Mouse (Mus musculus): ENCODE measurements at regions not wholly inside any gene's neighbourhood (a gene's known extent, or its start where the extent isn't known, plus 50 kb on each side); places are given as distances from the start of the nearest gene placed in this dataset.

DNA sequence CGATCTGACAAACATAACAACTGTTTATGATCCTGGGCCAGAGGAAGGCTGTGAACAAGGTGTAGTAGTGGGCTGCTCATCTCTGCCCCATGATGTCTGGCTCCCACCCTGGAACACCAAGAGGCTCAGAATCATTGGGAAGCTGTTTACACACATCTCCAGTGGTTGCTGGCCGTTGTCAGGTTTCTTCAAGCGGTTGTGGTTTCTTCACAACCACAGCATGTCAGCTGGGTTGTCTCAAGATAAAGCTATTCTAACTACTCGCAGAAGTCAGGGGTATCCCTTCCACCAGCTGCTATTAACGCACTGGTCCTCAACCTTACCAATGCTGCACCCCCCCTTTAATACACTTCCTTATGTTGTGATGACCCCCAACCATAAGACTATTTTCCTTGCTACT lies 73.7 kb upstream of the Pcsk6 start:
- Histone ChIP-seq H3K27ac (ENCODE audit: low read depth, low read length) (no peak overlapping the region), H3K4me2 (ENCODE audit: low read length) (no peak overlapping the region), H3K4me3 (ENCODE audit: low read depth, low read length) (no peak overlapping the region), H3K9ac (ENCODE audit: low read length) (no peak overlapping the region), H3K4me1 (ENCODE audit: control insufficient read depth, insufficient read depth, low read length) (no peaks in the 10 kb centered on the region), H3K27me3 (replicated peaks; ENCODE audit: control insufficient read depth, insufficient read depth, low read length) (no peaks in the 10 kb centered on the region), H3K9me3 (replicated peaks; ENCODE audit: control insufficient read depth, low read length) (no peaks in the 10 kb centered on the region), H3K36me3 (ENCODE audit: control insufficient read depth, insufficient read depth, low read length) (no peaks in the 10 kb centered on the region)
- ATAC-seq (no peak), DNase-seq (ENCODE audit: low spot score) (no peak)
- WGBS = 96% methylated on average over 5 of the region's 5 CpGs

DNA sequence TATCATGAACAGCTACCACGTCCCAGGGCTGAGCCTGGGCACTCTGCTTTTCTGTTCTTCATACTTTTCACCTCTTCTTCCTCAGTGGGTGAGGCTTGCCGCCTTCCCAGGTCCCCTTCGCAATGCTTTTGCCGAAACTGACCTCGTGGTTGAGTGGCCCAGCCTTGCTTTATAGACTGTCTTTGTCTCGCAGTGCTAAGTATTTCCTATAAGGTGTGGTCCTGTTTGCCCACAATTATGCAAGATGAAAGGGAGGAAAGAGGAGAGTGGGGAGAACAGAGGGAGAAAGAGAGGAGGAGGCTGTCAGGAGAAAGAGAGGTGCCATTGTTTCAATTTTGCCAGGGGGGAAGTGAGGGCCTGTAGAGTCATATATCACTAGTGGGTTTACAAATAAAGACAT lies 71.3 kb upstream of the Pcsk6 start:
- WGBS = 76% methylated on average over 6 of the region's 6 CpGs
- Histone ChIP-seq H3K9me3 (replicated peaks; ENCODE audit: control insufficient read depth, low read length) (no peaks in the 10 kb centered on the region), H3K4me1 (ENCODE audit: control insufficient read depth, insufficient read depth, low read length) (no peaks in the 10 kb centered on the region), H3K36me3 (ENCODE audit: control insufficient read depth, insufficient read depth, low read length) (no peaks in the 10 kb centered on the region), H3K4me3 (ENCODE audit: low read depth, low read length) (no peak overlapping the region), H3K27ac (ENCODE audit: low read depth, low read length) (no peak overlapping the region), H3K27me3 (replicated peaks; ENCODE audit: control insufficient read depth, insufficient read depth, low read length) (no peaks in the 10 kb centered on the region), H3K4me2 (ENCODE audit: low read length) (no peak overlapping the region), H3K9ac (ENCODE audit: low read length) (no peak overlapping the region)
- no peak for DNase-seq (ENCODE audit: low spot score)
- ATAC-seq = no peak

DNA sequence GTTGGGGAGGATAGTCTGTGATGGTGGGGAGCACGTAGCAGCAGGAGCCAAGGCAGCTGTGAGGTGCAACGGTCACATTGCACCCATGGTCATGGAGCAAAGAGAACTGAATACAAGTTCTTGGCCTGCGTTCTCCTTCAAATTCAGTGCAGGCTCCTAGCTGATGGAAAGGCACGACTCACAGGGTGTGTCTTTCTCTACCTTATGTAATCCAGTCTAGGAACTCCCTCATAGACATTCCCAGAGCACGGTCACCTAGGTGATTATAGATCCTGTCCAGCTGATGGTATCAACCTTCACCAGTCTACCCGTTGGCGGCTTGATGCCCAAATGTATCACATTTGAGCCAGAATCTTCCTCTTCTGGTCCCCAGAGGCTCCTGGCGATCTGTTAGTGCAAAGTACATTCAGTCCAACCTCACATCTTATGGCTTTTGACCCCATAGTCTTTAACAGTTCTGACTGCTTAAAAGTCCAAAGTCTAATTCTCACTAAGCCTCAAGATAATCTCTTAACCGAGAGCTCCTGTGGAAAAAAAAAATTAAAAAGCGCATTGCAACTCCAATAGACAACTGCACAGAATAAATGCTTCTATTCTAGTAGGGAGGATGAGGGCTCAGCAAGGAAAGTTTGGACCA lies 69.2 kb upstream of the Pcsk6 start:
- no peak overlapping the region for H3K4me3 ChIP-seq (ENCODE audit: low read depth, low read length)
- no peak for ATAC-seq
- WGBS = 91% methylated on average over 10 of the region's 10 CpGs

DNA sequence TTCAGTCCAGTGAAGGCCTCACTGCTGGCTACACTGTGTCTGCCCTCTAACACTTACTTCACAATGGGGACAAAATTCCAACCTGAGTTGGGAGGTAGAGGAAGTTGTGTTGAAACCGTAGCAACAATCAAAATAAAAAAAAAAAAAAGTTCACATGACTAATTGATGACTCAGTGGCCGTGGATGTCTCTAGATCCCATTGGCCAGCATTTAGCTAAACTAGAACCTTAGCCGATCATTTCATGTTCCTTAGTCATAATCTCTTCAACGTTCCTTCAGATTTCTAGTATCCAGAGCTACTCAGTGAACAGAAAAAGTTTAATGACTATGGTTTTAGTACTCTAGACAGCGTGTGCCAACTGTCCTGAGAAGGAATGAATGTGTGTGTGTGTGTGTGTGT lies 59.2 kb upstream of the Pcsk6 start:
- H3K4me3 ChIP-seq (ENCODE audit: low read depth, low read length) = no peak overlapping the region
- H3K27me3 ChIP-seq (replicated peaks; ENCODE audit: control insufficient read depth, insufficient read depth, low read length) = no peaks in the 10 kb centered on the region
- H3K4me2 ChIP-seq (ENCODE audit: low read length) = no peak overlapping the region
- DNase-seq (ENCODE audit: low spot score) (no peak), ATAC-seq (no peak)
- H3K27ac ChIP-seq (ENCODE audit: low read depth, low read length) = no peak overlapping the region
- no peaks in the 10 kb centered on the region for H3K9me3 ChIP-seq (replicated peaks; ENCODE audit: control insufficient read depth, low read length)
- H3K4me1 ChIP-seq (ENCODE audit: control insufficient read depth, insufficient read depth, low read length) = no peaks in the 10 kb centered on the region
- no peaks in the 10 kb centered on the region for H3K36me3 ChIP-seq (ENCODE audit: control insufficient read depth, insufficient read depth, low read length)
- H3K9ac ChIP-seq (ENCODE audit: low read length) = no peak overlapping the region
- WGBS = 91% methylated on average over 5 of the region's 5 CpGs

More for the DNA sequence above, 69.2 kb upstream of the Pcsk6 start:
- no peak overlapping the region for H3K4me2 ChIP-seq (ENCODE audit: low read length)
- H3K4me1 ChIP-seq (ENCODE audit: control insufficient read depth, insufficient read depth, low read length) = no peaks in the 10 kb centered on the region
- H3K36me3 ChIP-seq (ENCODE audit: control insufficient read depth, insufficient read depth, low read length) = no peaks in the 10 kb centered on the region
- H3K27me3 ChIP-seq (replicated peaks; ENCODE audit: control insufficient read depth, insufficient read depth, low read length) = no peaks in the 10 kb centered on the region
- no peaks in the 10 kb centered on the region for H3K9me3 ChIP-seq (replicated peaks; ENCODE audit: control insufficient read depth, low read length)
- DNase-seq (ENCODE audit: low spot score) = no peak
- no peak overlapping the region for H3K27ac ChIP-seq (ENCODE audit: low read depth, low read length)
- H3K9ac ChIP-seq (ENCODE audit: low read length) = no peak overlapping the region

DNA sequence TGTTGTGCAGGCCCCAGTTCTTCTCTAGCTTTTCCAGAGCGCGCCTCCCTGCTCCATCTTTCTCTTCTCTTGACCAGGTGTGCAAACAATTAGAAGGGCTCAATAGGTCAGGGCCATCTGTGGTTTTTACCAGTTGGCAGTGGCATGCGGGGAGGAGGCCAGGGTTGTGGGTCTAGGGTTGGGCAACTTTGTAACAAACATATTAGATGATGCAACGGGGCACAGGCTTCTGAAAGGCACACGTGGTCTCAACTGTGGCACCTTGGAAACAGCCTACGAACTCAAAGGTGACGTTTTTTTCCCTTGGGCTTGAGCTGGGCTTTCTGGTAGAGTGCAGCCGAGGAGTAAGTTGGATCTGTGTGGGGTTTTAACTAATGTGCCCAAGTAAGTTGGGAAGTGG lies 58.7 kb upstream of the Pcsk6 start:
- Histone ChIP-seq H3K27me3 (replicated peaks; ENCODE audit: control insufficient read depth, insufficient read depth, low read length) (no peaks in the 10 kb centered on the region), H3K4me3 (ENCODE audit: low read depth, low read length) (no peak overlapping the region), H3K27ac (ENCODE audit: low read depth, low read length) (no peak overlapping the region), H3K4me2 (ENCODE audit: low read length) (no peak overlapping the region), H3K36me3 (ENCODE audit: control insufficient read depth, insufficient read depth, low read length) (no peaks in the 10 kb centered on the region), H3K9me3 (replicated peaks; ENCODE audit: control insufficient read depth, low read length) (no peaks in the 10 kb centered on the region), H3K9ac (ENCODE audit: low read length) (no peak overlapping the region), H3K4me1 (ENCODE audit: control insufficient read depth, insufficient read depth, low read length) (no peaks in the 10 kb centered on the region)
- WGBS = 92% methylated on average over 8 of the region's 8 CpGs
- ATAC-seq (no peak), DNase-seq (ENCODE audit: low spot score) (no peak)

DNA sequence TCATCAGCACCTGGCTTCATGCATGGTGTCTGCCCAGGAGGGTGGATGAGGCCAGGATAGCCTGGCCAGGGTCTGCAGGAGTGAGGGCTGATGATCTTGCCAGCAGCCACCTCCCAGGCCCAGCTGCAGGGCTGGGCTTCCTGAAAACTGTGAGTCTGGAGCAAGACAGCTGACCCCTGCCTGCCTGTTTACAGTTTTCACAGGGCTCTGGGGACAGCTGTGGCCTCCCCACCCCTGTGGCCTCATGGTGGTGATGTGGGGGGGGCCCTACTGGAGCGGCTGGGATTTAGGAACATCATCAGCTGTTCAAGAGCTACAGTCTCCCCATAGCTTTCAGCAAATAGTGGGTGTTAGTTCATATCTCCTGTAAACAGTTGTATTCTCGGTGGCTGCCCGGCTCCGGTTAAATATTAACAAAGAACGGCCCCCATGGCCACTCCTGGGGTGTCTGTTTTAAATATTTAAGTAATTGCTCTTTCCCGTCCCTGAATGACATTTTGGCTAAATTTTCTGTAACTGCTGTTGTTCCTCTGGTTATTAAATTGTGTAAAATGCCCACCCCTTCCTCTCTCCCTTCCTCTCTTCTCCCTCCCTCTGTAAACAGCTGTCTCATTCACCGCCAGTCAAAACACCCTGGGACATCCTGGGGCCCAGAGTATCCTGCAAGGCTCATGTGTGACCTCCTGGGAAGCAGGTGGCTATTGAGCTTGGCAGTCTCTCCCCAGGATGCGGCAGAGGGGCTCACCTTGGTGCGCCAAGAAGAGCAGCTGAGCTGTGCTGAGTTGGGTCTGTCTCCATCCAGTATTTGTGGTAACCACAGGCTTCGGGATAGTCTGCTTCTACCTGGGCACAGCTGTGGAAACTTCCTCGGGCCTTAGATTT lies 57.9 kb upstream of the Pcsk6 start:
- H3K9ac ChIP-seq (ENCODE audit: low read length) = no peak overlapping the region
- no peak overlapping the region for H3K4me3 ChIP-seq (ENCODE audit: low read depth, low read length)
- no peak for ATAC-seq
- no peaks in the 10 kb centered on the region for H3K9me3 ChIP-seq (replicated peaks; ENCODE audit: control insufficient read depth, low read length)
- DNase-seq (ENCODE audit: low spot score) = no peak
- H3K27me3 ChIP-seq (replicated peaks; ENCODE audit: control insufficient read depth, insufficient read depth, low read length) = no peaks in the 10 kb centered on the region
- 68% methylated on average over 11 of the region's 11 CpGs for WGBS
- no peaks in the 10 kb centered on the region for H3K36me3 ChIP-seq (ENCODE audit: control insufficient read depth, insufficient read depth, low read length)
- H3K27ac ChIP-seq (ENCODE audit: low read depth, low read length) = no peak overlapping the region
- H3K4me1 ChIP-seq (ENCODE audit: control insufficient read depth, insufficient read depth, low read length) = no peaks in the 10 kb centered on the region
- no peak overlapping the region for H3K4me2 ChIP-seq (ENCODE audit: low read length)
